Mouse (Mus musculus) kidney, postnatal 36 days (tissue): ENCODE results near the gene Snrnp70.
A peak's percentile ranks its signal among the peaks of the same experiment; 100 is the strongest.

Experiments
- DNase-seq, 2 experiments: peaks; one replicate each; pipeline ENCODE4 v3.0.0; 2021 to 2022; ENCODE audit warnings: mixed read lengths in 2 of 2

Snrnp70 gene

DNA sequence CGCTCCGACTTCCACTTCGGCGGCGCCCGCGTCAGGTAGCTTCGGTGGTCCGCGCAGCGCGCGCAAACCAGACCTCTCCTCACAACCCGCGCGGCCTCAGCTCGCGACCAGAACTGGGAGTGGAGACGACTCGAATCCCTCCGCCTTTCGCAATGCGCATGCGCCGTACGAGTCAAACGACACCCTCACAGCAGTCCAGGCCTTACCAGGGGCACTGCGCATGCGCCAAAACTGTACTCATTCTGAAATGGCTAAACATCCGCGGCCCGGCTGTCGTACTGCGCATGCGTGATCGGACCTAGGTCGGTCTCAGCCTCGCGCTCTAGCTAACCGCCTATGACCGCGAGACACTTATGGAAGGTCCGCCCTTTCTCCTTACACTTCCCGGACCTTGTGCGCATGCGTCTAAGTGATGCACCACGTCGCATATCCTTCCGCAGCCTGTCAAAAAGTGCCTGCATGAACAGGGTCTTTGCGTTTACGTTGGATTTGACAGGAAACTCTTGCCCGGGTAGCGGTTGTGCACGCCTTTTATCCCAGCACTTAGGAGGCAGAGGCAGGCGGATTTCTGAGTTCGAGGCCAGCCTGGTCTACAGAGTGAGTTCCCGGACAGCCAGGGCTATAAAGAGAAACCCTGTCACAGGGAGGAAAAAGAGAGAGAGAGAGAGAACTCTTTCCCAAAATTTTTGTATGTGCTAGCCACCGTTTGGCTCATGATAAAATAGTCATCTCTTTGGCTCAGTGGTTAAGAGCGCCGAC lies at the start of gene Snrnp70:
TSS of gene Snrnp70 (minus strand) at position 165 of the 759 bp plus-strand sequence.
- peak; percentile 100 for DNase-seq

- no peak for DNase-seq
These were observed 48.2 kb upstream of the Snrnp70 start for GRCm38 (mm10) chr7:45443526-45444420.

DNA sequence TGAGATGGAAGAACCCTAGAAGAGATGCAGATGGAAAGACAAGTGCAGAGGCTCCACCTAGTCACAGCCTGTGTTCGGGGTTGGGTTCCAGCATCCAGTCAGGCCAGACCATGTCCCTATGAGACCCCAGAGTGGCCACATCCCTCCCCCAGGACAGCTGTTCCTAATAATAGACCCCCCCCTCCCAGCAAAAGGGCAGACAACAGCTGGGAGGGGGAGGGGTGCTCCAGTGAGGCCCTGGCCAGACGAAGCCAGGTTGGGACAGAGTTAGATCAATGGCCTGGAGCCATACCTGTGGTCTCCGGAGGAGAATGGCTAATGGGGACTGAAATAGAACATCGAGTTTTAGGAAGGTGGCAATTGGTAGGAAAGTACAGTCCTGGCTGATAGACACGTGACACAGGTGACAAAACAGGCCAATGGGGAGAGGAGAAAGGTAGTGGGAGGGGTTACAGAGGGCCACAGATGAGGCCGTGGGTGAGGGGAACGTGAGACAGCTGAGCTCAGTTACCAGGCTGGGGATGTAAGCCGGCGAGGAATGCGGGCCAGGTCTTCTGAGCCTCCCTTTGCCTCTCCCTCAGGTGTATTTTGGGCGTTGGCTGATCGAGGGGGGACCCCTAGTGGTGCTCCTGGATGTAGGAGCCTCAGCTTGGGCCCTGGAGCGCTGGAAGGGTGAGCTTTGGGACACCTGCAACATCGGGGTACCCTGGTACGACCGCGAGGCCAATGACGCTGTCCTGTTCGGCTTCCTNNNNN lies 42.2 kb upstream of the Snrnp70 start, which contains the start of gene Ruvbl2:
TSS of gene Ruvbl2 (minus strand) at position 576 of the 756 bp plus-strand sequence.
- DNase-seq, result peak; percentile 59

DNA sequence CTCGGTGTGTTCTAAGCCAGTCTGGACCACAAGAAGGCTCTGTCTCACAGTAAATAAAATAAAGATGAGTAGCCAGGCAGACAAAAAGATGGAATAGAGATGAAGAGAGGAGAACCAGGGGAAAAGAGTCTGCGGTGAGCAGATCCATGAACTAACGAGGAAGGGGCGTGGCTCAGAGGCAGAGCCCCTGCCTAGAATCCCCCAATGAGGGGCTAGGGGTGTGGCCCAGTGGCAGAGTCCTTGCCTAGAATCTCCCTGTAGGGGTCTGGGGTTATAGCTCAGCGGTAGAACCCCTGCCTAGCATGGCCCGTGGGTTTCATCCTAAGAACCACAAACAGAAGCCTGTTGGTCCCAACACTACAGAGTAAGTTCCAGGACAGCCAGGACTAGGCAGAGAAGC lies 41.5 kb upstream of the Snrnp70 start:
- DNase-seq, result no peak

- DNase-seq, result no peak
These were observed 40.9 kb upstream of the Snrnp70 start for GRCm38 (mm10) chr7:45436444-45436843.

GRCm38 (mm10) chr7:45435038-45435437 lies 39.5 kb upstream of the Snrnp70 start:
- peak; percentile 49 for DNase-seq

GRCm38 (mm10) chr7:45434203-45435015 lies 38.9 kb upstream of the Snrnp70 start, which contains the start of gene Gys1:
Gene Gys1 (plus strand): TSS chr7:45434844.
- DNase-seq, result peak; percentile 100

GRCm38 (mm10) chr7:45433835-45434202 lies 38.3 kb upstream of the Snrnp70 start:
- no peak for DNase-seq

DNA sequence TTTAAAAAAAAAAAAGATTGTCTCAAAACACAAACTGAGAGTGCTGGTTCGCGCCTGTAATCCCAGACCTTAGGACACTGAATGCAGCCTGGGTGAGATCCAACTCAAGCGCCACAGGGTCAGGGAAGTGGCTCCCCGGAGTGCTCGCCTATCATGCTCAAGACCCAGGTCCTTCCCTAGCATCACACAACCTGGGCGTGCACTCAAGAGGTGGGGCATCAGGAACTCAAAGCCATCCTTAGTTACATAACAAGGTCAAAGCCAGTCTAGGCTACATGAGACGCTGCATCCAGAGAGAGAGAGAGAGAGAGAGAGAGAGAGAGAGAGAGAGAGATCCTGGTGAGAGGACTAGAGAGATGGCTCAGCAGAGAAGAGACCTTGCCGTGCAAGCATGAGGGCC lies 31.0 kb upstream of the Snrnp70 start:
- no peak for DNase-seq

- DNase-seq, result no peak
These were observed 25.7 kb upstream of the Snrnp70 start for GRCm38 (mm10) chr7:45421194-45421593.

DNA sequence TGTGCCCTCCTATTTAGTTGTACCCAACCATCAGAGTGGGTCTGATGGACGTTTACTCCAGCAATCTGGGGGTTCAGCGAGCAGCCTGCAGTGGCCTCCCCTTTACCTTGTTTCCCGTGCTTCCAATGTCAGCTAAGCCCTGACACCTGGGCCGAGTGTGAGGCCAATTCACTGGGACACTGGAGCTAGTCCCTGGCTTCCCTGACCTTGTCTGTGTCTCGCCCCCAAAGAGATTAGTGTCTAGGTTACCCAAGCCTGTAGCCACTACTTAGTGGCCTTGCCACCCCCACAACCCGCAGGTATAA lies 25.0 kb upstream of the Snrnp70 start, which contains the start of gene Lhb:
TSS of gene Lhb (plus strand) at position 206 of the 305 bp plus-strand sequence.
- DNase-seq, result no peak

- no peak for DNase-seq
These were observed 24.5 kb upstream of the Snrnp70 start for GRCm38 (mm10) chr7:45419859-45420614.

DNA sequence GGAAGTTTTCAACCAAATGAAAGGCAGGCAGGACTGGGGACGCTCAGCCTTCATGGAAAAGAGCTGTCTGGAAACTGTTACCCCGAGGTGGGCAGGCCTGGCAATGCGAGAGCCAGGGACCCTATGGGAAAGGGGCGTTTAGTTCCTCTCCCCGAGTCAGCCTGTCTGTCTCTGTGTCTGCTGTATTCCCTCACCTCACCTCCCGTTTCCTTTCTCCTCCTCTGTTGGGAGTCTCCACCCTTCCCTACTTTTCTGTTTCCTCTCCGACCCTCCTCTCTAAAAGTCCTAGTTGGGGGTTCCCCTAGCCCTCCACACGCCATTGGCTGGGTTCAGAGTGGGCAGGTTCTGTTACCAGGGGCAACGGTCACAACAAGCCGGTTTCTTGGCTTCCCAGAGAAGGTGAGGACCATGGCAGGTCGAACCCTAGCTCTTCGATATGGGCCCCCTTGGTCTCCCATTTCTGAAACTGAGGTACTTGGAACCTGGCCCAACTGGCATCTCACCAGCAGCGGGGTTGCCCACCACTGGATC lies 22.5 kb upstream of the Snrnp70 start:
- DNase-seq, result no peak

DNA sequence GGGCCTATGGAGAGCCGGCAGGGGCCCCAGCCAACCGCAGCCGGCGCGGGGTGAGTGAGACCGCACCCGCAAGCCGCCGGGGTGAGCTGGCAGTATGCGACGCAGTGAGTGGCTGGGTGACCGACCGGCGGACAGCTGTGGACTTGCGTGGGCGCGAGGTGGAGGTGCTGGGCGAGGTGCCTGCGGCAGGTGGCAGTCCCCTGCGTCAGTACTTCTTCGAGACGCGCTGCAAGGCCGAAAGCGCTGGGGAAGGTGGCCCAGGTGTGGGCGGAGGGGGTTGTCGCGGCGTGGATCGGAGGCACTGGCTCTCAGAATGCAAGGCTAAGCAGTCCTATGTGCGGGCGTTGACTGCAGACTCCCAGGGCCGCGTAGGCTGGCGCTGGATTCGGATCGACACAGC lies 20.1 kb upstream of the Snrnp70 start:
- no peak for DNase-seq

- no peak for DNase-seq
These were observed 19.2 kb upstream of the Snrnp70 start for GRCm38 (mm10) chr7:45414740-45415224.

- DNase-seq, result peak in 1 of 2 experiments; percentile 27
These were observed 18.6 kb upstream of the Snrnp70 start for GRCm38 (mm10) chr7:45413864-45414739.

DNA sequence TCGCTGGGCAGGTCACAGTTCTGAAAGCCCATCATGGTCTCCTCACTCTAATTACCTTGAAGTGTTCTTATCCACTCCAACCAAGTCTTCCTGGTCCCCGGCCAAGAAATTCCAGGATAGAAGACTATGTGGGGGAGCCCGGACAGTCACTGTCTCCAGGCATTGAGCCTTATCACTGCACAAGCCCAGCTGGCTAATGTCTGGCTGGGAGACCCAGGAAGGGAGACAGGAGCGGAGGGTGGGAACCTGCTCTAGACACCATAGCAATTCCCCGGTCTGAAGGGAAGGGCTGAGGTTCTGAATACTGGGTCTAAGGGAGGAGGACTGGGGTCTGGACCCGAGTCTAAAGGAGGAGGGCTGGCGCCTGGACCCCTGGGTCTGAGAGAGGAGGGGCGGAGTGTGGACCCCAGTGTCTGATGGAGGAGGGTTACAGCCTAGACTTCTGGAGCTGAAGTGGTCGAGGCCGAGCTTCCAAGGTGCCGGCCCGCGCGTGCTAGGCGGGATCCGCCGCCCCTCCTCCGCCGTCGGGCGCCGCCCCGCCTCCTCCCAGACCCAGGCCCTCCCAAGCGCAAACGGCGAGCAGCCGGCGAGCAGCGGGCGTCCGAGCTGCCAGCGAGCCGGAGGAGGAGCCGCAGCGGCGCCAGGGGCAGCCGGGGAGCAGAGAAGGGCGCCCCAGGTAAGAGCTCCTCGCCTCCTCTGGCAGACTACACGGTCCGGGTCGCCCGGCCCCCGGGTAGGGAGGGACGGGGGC lies 17.7 kb upstream of the Snrnp70 start, which contains the start of gene Ntf5:
TSS of gene Ntf5 (plus strand) at position 583 of the 751 bp plus-strand sequence.
- DNase-seq, result peak; percentile 20 to 55

GRCm38 (mm10) chr7:45412421-45412820 lies 16.9 kb upstream of the Snrnp70 start:
- DNase-seq, result no peak
